15 mouse cellular contexts compared by ENCODE assay signal in the genomic region with DNA sequence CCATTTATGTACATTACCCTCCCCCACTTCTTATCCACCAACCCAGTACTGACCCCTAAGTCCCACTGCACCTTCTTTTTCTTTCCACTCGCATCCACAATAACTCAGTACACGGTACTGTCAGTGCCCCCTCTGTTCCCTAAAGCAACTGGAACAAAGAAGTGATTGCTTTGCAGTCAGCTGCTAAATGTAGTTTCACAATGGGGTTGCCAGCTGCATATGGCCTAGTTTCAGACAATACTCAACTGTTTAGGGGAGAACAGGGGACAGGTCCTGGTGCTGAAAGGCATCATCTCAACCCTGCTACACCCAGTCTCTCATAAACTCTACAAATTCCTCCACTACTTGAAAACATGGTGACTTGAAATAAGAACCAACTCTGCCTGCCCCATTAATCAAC. TPM values are rescaled to one million over a fixed set of nuclear protein-coding genes. Genes with fewer than 3 reads are reported as not detected.
DNase-seq lines count a peak whose midpoint lies in the region.
"Had no signal": no experiment of that assay in that cellular context is flagged by ENCODE, and none has a peak within 500 bp of the region (broad histone marks: within the 10 kb centered on the region; RNA-seq: fewer than 3 reads in every experiment).

No protein-coding gene starts in this region.

- DNase-seq in layer of hippocampus, adult 11-12 months (ENCODE audit: low spot score), result peak; percentile 25
- DNase-seq in layer of hippocampus, adult 9-10 months (ENCODE audit: low spot score), result no peak
- peak; percentile 57 for DNase-seq in NIH3T3 (ENCODE audit: low read depth)
- DNase-seq in mesoderm, embryonic 11.5 days (ENCODE audit: low read depth, low spot score), result peak; percentile 17
- DNase-seq in heart, adult 18-20 months, result no peak
- DNase-seq in kidney, adult 9 months, result no peak
- DNase-seq: adrenal gland, postnatal 25 days; cerebellum, adult 11 months; cerebellum, adult 8-10 months; cerebellum, postnatal 14 days; embryo, embryonic 11 days; gastrocnemius, adult 2 months; gastrocnemius, postnatal 25 days; heart, adult 2 months; heart, postnatal 14 days had no signal

RNA-seq across cellular contexts. Expression of a gene that starts 11.4 kb away (rescaled TPM):
- not detected for total RNA-seq in heart, adult 18-20 months (2021)
- total RNA-seq: gastrocnemius, postnatal 25 days; heart, adult 2 months had no signal

Comparison
In these comparisons a context has a peak if more than half of its experiments do, and no peak if none do; other contexts are left out.
1. DNase-seq: peak in layer of hippocampus, adult 11-12 months (single experiment), NIH3T3 (single experiment) and mesoderm, embryonic 11.5 days (single experiment); none in layer of hippocampus, adult 9-10 months (single experiment), heart, adult 18-20 months (0 of 2) and kidney, adult 9 months (single experiment).